Mouse (Mus musculus): ENCODE results near the gene Gm11037.

The Gm11037 gene

GRCm38 (mm10) chr2:131179246-131179886 is 46.1 kb downstream of the Gm11037 start:
- DNase-seq (ENCODE audit: low read depth in 1 of 2, low spot score in 2 of 2) = peak in 1 of 2 experiments; percentile 19

DNA sequence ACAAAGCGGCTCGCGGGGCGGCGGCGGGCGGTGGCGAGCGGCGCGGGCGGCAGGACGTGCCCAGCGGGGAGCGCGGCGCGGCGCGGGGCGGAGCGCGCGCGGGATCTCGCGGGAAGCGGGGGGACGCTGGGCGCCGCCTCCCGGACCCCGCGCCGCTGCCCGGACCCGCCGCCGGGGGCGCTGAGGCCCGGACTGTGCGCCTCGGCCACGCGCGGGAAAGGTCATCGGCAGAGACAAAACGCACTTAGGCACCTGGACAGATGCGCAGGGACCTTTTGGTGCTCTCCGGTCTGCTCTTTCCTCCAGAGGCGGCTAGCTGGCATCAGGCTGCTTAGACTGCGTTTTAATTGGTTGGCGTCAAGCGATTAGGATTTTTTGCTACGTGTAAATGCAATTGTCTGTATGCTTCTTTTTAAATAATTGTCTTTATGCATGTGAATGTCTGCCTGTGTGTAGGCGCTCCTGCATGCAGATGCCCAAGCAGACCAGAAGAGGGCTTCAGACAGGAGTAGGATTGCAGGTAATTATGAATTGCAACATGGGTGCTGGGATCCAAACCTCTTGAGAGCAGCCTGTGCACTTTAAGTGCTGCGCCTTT is 46.8 kb downstream of the Gm11037 start, which contains the start of gene Cenpb:
Cenpb (minus strand) TSS at position 78 of the 598 bp plus-strand sequence.
- DNase-seq (ENCODE audit: low read depth in 1 of 2, low spot score in 2 of 2) = peak in 1 of 2 experiments; percentile 72

All from monocyte, adult 2 months (primary cell).